Mouse (Mus musculus) embryonic facial prominence, embryonic 12.5 days (tissue): ENCODE measurements around the gene Hamp. TPM values are rescaled to one million over a fixed set of nuclear protein-coding genes. Genes with fewer than 3 reads are reported as not detected.

Experiments used
- ATAC-seq: fragments of 200-750 bp; cut with Nextera tagmentation; 2 replicates; pipeline ENCODE4 v1.8.0; 2017; ENCODE audit not compliant: insufficient number of reproducible peaks, insufficient read depth, low FRiP score, low TSS enrichment
- H3K27ac ChIP-seq: fragments of 300-500 bp; sonication (generic); 2 replicates; pipeline ENCODE4 v1.5.1; 2016; ENCODE audit warnings: mild to moderate bottlenecking
- H3K27me3 ChIP-seq: fragments of 300-500 bp; sonication (generic); 2 replicates; pipeline ENCODE4 v1.6.1; 2016; ENCODE audit warnings: mild to moderate bottlenecking, moderate library complexity
- H3K36me3 ChIP-seq: fragments of 300-500 bp; sonication (generic); 2 replicates; pipeline ENCODE4 v1.6.1; 2016; ENCODE audit warnings: mild to moderate bottlenecking
- H3K4me1 ChIP-seq: fragments of 300-500 bp; sonication (generic); 2 replicates; pipeline ENCODE4 v1.6.1; 2016
- H3K4me2 ChIP-seq: fragments of 300-500 bp; sonication (generic); replicated peaks from 2 replicates; pipeline ENCODE4 v1.6.1; 2016; ENCODE audit warnings: mild to moderate bottlenecking, moderate library complexity
- H3K4me3 ChIP-seq: fragments of 300-500 bp; sonication (generic); 2 replicates; pipeline ENCODE4 v1.5.1; 2016; ENCODE audit warnings: mild to moderate bottlenecking
- H3K9ac ChIP-seq: fragments of 300-500 bp; sonication (generic); 2 replicates; pipeline ENCODE4 v1.6.1; 2016; ENCODE audit warnings: mild to moderate bottlenecking, moderate library complexity
- H3K9me3 ChIP-seq: fragments of 300-500 bp; sonication (generic); 2 replicates; pipeline ENCODE4 v1.6.1; 2016; ENCODE audit warnings: mild to moderate bottlenecking, moderate library complexity
- WGBS: fragments of 180-500 bp; shearing (Covaris S2); methylation state at CpG from one replicate; pipeline ENCODE4 v1.1.7; 2016; 5-methylcytosine and 5-hydroxymethylcytosine counted together
- polyA plus RNA-seq: library from polyadenylated mRNA; unstranded; fragments of >200 nt; fragmentation: Nextera tagmentation; extraction: Ambion mirVana; gene quantifications from 2 replicates; pipeline ENCODE4 v1.2.1, GENCODE M21; 2016

Gene Hamp
- polyA plus RNA-seq, 1 experiment from 2014 or later = not detected

DNA sequence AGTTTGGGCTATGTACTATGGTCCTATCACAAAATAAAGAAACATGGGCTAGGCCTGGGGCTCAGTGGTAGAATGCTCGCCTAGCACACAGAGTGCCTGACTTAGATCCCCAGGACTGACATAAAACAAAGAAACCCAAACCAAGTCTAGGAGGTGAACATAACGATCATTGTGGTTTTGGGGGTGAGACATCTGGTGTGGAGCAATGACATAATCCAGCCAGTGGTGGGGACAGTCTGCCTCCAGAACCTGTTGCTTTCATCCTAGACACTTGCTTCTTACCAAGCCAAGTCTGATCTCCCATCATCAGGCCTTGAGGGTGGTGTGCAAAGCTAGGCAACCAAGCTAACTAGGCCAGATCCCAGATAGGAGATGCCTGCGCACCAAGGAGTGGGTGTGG is 22.8 kb upstream of the Hamp start:
- 68% methylated on average over 3 of the region's 3 CpGs for WGBS
- Histone ChIP-seq H3K4me1 (no peaks in the 10 kb centered on the region), H3K27me3 (peaks cover under 1% of the 10 kb centered on the region; the same call in 1 of the 2 replicates), H3K4me2 (no peak overlapping the region), H3K36me3 (0 out of 2 replicates have a peak, but pooled peaks cover 4% of the 10 kb centered on the region), H3K9me3 (no peaks in the 10 kb centered on the region), H3K9ac (no peak overlapping the region), H3K27ac (no peak overlapping the region), H3K4me3 (no peak overlapping the region)
- ATAC-seq = no peak

DNA sequence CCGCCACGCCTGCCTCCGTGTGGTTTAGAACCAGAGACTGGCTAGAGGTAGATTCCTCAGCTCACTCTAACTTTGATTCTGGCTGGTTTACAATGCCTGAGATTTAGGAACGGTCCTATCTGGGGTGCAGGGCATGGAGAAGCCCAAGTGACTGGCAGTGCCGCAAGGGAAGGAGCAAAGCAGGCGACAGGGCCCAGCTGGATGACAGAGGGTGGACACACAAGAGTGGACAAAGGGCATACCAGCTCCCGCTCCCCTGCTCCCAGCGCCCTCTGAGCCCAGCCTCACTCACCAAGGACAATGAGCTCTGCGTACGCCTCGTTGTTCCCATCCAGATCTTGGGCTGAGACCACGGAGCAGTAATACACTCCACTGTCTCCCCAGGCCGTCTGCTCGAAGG is 21.8 kb upstream of the Hamp start:
- Histone ChIP-seq H3K4me3 (no peak overlapping the region), H3K36me3 (0 out of 2 replicates have a peak, but pooled peaks cover 4% of the 10 kb centered on the region), H3K4me2 (no peak overlapping the region), H3K27ac (no peak overlapping the region), H3K4me1 (no peaks in the 10 kb centered on the region), H3K9me3 (no peaks in the 10 kb centered on the region), H3K9ac (no peak overlapping the region), H3K27me3 (no peaks in the 10 kb centered on the region)
- 84% methylated on average over 14 of the region's 14 CpGs for WGBS
- no peak for ATAC-seq

DNA sequence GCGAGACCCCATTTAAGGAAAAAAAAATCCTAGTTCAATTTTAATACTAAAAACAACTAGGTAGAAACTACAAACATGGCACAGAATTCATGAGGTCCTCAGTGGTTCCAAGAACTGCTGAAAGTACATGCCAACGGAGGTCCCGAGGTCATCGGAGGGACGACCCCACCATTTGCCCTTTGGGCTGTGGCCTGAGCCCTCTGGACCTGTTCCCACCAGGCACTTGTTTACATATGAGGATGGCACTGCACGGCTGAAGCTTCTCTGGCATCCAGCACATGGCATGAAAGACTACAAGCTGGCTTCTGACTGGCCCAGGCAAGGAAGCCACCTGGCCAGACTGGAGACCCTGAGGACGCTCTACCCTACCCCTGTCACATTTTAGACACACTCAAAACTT is 20.5 kb upstream of the Hamp start:
- no peak overlapping the region for H3K4me3 ChIP-seq
- H3K36me3 ChIP-seq = peaks cover 7% of the 10 kb centered on the region; the same call in 1 of the 2 replicates
- H3K27ac ChIP-seq = no peak overlapping the region
- H3K9me3 ChIP-seq = no peaks in the 10 kb centered on the region
- H3K27me3 ChIP-seq = no peaks in the 10 kb centered on the region
- no peak overlapping the region for H3K9ac ChIP-seq
- no peak overlapping the region for H3K4me2 ChIP-seq
- no peaks in the 10 kb centered on the region for H3K4me1 ChIP-seq
- 89% methylated on average over 7 of the region's 7 CpGs for WGBS
- no peak for ATAC-seq

DNA sequence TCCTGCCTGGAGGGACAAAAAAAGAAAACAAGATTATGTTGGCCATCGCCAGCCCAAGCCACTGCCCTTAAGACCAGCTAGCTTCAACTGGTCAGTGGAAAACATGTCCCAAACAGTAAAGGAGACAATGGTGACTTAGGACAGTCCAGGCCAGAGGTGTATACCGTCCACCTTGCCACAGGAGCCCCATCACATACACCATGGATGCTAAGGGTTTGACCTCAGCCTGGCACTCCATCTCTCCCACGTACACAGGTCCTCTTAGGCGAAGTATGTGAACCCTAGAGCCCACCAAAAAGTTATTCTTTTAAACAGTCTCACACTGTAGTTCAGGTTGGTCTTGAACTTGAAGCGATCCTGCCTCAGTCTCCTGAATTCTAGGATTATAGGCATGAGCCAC is 19.0 kb upstream of the Hamp start:
- H3K4me2 ChIP-seq = no peak overlapping the region
- no peak overlapping the region for H3K27ac ChIP-seq
- H3K4me1 ChIP-seq = peaks cover 7% of the 10 kb centered on the region; the same call in 1 of the 2 replicates
- no peaks in the 10 kb centered on the region for H3K27me3 ChIP-seq
- peaks cover 18% of the 10 kb centered on the region; the same call in 1 of the 2 replicates for H3K36me3 ChIP-seq
- H3K9me3 ChIP-seq = no peaks in the 10 kb centered on the region
- 94% methylated on average over 5 of the region's 5 CpGs for WGBS
- no peak for ATAC-seq
- no peak overlapping the region for H3K9ac ChIP-seq
- no peak overlapping the region for H3K4me3 ChIP-seq

DNA sequence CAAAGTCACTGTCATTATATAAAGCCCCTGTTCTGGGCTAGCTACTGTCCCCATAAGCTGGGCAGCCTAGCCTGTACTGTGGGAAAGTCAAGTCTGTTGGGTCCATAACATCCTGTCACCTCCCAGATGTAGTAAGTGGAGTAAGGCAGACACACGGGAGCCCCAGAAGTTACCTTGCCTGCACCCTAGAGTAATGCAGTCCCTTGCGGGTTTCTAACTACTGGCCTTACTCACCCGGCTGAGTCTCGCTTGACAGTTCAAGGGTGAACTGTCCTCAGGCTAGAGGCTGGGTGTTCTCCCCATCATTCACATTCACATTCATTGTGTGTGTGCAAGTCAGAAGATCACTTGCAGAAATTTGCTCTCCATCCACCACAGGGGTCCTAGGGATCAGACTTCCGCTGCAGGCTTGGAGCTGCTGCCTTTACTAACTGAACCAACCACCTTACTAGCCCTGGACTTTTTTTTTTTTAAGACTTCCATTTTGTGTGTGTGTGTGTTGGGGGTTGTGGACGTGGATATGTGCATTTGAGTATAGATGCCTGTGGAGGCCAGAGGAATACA is 16.0 kb upstream of the Hamp start:
- Histone ChIP-seq H3K36me3 (peaks cover 17% of the 10 kb centered on the region), H3K4me3 (no peak overlapping the region), H3K27ac (no peak overlapping the region), H3K9me3 (no peaks in the 10 kb centered on the region), H3K4me1 (peaks cover 16% of the 10 kb centered on the region), H3K4me2 (no peak overlapping the region), H3K9ac (no peak overlapping the region), H3K27me3 (no peaks in the 10 kb centered on the region)
- no peak for ATAC-seq
- WGBS = 80% methylated on average over 6 of the region's 6 CpGs

DNA sequence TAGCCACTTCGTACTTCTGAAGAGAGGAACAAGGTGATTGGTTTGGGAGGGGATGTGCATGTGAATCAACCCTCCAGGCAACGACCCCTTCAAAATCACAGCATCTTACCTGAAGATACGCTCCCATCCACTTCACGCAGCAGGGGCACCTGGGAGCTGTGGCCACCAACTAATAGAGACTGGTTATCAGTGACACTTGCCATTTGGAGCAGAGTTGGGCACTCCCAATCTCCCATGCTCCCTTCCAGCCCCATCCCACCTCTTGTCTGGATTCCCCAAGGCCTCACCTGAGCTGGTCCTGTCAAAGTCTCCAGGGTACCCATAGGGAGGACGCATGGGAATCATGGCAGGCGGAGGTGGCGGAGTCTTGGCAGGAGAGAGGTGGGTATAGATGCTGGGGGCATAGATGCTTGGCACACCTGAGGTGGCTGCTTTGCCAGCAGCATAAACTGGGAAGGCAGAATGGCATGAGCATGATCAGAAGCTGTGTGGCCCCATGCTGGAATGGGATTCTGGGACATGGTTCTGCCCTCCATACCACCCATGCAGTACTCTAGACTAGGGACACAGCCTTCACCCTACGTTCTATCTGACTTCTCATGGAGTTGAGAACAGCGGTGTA is 15.1 kb upstream of the Hamp start:
- no peaks in the 10 kb centered on the region for H3K9me3 ChIP-seq
- peaks cover 16% of the 10 kb centered on the region for H3K4me1 ChIP-seq
- 93% methylated on average over 9 of the region's 9 CpGs for WGBS
- H3K27ac ChIP-seq = no peak overlapping the region
- H3K4me3 ChIP-seq = no peak overlapping the region
- no peak for ATAC-seq
- no peak overlapping the region for H3K4me2 ChIP-seq
- no peak overlapping the region for H3K9ac ChIP-seq
- H3K27me3 ChIP-seq = no peaks in the 10 kb centered on the region
- H3K36me3 ChIP-seq = peaks cover 25% of the 10 kb centered on the region

DNA sequence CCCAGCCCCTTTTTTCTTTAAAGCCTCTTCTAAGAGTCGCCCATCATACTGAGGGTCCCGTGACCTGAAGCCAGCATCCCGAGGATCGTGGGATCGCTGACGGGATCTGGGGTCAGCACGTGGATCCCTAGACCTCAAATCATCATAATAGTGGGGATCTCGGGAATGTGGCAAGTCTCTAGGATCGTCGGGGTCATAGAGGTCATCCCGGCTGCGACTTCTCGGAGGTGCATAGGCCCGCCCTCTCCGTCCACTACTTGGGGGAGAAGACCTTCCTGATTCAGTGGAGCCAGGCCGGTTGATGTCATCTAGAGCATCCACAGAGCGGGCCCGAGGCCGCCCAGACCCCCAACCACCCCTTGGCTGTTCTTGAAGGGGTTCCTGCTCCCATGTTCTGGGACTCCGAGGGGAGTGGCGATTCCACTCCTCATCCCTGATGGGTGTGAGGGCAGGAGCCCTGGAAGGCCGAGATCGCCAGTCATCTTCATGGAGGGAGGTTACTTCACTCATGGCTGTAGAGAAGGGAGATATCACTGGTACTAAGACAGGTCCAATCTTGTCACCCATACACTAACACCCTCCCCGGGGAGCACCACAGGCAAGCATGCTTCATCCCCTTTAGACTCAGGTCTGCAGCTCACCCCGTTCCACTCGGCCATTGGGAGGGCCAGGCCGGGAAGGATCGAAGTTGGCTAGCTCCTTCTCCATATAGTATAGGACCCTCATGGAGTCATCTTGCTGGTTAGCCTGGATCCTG is 14.5 kb upstream of the Hamp start:
- WGBS = 73% methylated on average over 28 of the region's 28 CpGs
- peak overlapping the region; percentile 96 for H3K4me3 ChIP-seq
- peaks cover 16% of the 10 kb centered on the region for H3K4me1 ChIP-seq
- H3K9me3 ChIP-seq = no peaks in the 10 kb centered on the region
- H3K27me3 ChIP-seq = no peaks in the 10 kb centered on the region
- peaks cover 32% of the 10 kb centered on the region for H3K36me3 ChIP-seq
- H3K27ac ChIP-seq = peak overlapping the region; percentile 99
- no peak for ATAC-seq
- H3K4me2 ChIP-seq = peak overlapping the region; percentile 58
- H3K9ac ChIP-seq = peak overlapping the region; percentile 100

DNA sequence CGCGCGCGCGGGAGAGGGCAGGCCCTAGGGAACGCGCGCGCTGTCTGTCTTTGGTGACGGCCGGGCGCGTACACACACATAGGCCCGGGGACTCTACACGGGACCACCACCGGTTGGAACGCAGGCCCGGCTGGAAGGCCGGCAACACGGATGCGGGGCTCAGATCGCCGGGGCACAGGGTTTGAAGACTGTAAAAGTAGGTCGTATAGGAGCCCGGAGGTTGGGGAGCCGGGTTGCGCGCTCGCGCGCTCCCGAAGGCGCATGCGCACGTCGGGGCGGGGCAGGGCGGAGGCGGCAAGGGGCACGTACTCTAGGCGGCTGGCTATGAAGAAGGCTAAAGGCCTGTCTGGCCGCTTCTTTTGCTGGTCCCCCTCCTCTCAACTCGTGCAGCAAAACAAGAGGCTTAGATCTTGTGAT is 13.5 kb upstream of the Hamp start:
- Histone ChIP-seq H3K9me3 (no peaks in the 10 kb centered on the region), H3K4me3 (peak overlapping the region; percentile 96), H3K4me1 (peaks cover 16% of the 10 kb centered on the region), H3K36me3 (peaks cover 41% of the 10 kb centered on the region), H3K27me3 (no peaks in the 10 kb centered on the region), H3K4me2 (peak overlapping the region; percentile 58), H3K9ac (peak overlapping the region; percentile 100), H3K27ac (peak overlapping the region; percentile 99)
- under 1% methylated on average over 43 of the region's 43 CpGs for WGBS
- ATAC-seq = peak; percentile 45

DNA sequence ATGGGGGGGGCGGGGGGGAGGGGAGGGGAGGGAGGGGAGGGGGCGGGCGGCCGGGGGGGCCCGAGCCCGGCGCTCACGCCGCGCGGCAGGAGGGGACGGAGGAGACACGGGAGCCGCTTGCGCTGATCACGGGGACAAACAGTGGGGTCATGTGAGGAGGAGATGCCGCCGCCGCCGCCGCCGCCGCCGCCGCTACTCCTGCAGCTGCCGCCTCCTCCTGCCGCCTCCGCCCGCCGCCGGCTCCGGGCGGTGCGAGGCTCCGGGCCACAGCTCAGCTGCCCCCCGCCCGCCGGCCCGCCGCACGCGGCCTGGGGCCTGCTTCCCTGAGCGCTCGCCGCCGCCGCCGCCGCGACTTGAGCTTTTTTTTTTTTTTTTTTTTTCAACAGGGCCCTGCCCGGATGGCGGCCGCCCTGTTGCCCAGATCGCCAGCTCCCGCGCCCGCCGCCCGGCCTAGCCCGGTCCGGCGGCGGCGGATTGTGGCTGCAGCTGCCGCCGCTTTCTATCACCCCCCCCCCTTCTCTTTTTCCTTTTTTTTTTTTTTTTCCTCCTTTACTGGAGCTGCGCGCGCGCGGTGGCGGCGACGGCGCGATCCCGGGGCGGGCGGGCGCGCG is 13.0 kb upstream of the Hamp start, which contains the start of gene Usf2:
Usf2 (minus strand) TSS at position 48 of the 611 bp plus-strand sequence.
- Histone ChIP-seq H3K9me3 (no peaks in the 10 kb centered on the region), H3K27ac (peak within 1 kb of the TSS; percentile 99), H3K4me2 (peak within 1 kb of the TSS; percentile 74), H3K27me3 (no peaks in the 10 kb centered on the region), H3K36me3 (peaks cover 46% of the 10 kb centered on the region), H3K4me1 (peaks cover 16% of the 10 kb centered on the region), H3K4me3 (peak within 1 kb of the TSS; percentile 96), H3K9ac (peak within 1 kb of the TSS; percentile 100)
- WGBS = under 1% methylated on average over 53 of the region's 82 CpGs
- ATAC-seq = no peak

DNA sequence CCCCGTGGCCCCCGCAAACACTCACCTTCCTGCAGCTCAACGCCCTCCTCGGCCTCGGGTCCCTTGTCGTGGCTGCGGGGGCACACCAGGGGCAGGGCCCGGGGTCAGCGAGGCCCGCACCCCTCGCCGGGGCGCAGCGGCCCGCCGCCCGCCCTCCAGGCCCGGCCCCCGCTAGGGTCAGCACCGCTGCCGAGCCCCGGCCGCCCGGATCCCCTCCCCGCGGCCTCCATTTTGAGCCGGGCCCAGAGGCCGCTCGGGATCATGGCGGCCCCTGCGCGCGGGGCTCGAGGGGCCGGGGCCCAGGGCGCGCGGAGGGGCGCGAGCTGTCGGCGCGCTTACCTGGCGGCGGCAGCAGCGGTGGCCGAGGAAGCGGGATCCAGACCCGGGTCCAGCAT is 12.5 kb upstream of the Hamp start:
- peaks cover 50% of the 10 kb centered on the region for H3K36me3 ChIP-seq
- H3K27ac ChIP-seq = peak overlapping the region; percentile 99

DNA sequence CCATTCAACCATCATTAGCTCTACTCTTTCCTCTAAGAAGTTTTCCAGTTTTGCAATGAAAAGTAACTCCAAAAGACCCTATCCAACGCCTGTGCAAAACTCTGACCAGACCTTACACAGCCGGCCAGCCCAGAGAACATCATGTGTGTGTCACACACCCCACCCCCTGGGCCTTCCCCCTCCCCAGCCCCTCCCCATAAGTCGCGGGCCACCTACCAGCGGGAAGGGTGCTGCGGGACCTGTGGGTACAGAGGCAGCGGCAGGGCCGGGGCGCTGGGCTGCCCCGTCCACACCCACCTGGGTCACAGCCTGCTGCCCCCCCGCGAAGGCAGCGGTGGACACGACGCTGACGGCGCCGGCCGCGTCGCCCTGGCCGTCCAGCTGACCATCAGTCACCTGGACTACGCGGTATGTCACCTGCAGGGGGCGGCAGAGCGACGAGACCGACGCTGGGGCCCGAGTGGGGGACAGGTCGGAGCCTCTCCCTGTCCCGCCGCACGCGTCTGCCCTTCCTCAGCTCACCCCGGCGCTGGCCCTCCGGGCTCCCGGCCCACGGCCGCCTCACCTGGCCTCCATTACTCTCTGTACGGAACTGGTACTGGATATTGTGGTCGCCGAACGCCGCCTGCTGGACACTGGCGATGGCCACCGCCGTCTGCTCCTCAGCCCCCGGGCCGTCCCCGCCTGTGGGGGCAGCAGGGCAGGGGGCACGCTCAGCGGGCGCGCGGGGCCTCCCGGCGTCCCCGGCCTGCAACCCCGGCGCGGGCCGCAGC is 11.9 kb upstream of the Hamp start:
- WGBS = under 1% methylated on average over 50 of the region's 64 CpGs

More for the DNA sequence above, 12.5 kb upstream of the Hamp start:
- H3K9ac ChIP-seq = peak overlapping the region; percentile 100
- peak overlapping the region; percentile 96 for H3K4me3 ChIP-seq
- H3K4me1 ChIP-seq = peaks cover 16% of the 10 kb centered on the region
- ATAC-seq = no peak
- no peaks in the 10 kb centered on the region for H3K9me3 ChIP-seq
- peak overlapping the region; percentile 74 for H3K4me2 ChIP-seq
- under 1% methylated on average over 37 of the region's 49 CpGs for WGBS
- no peaks in the 10 kb centered on the region for H3K27me3 ChIP-seq

More for the DNA sequence above, 11.9 kb upstream of the Hamp start:
- H3K4me3 ChIP-seq = peak overlapping the region; percentile 96
- peak; percentile 80 for ATAC-seq
- H3K36me3 ChIP-seq = peaks cover 55% of the 10 kb centered on the region
- peak overlapping the region; percentile 100 for H3K9ac ChIP-seq
- H3K4me1 ChIP-seq = peaks cover 16% of the 10 kb centered on the region
- peak overlapping the region; percentile 99 for H3K27ac ChIP-seq
- H3K4me2 ChIP-seq = peak overlapping the region; percentile 74
- no peaks in the 10 kb centered on the region for H3K9me3 ChIP-seq
- H3K27me3 ChIP-seq = no peaks in the 10 kb centered on the region
